Mouse (Mus musculus): ENCODE results near the gene Dnajc25. TPM values are rescaled to one million over a fixed set of nuclear protein-coding genes. Genes with fewer than 3 reads are reported as not detected.

The Dnajc25 gene
- 7.8 and 7.9 TPM in 2 replicates for polyA plus RNA-seq (2014; fragmentation: Nextera tagmentation; extraction: Ambion mirVana)

DNA sequence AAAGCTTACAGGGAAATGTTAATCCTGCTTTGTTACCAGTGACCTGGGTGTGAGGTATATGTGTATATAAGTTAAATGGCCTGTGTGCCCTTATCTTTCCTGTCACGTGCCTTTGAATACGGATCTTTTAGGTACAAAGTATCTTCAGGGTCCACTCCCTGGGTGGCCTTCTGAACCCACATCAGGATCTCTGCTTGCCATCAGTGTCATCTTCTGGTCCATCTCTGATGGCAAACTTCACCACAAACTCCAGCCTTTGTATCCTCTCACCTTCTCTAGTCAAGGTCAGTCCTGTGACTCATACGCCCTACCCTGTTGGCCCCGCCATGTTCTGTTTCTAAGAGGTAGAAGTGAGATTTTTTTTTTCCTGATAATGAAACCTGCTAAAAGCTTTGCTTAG lies at the start of gene Dnajc25:
TSS of gene Dnajc25 (plus strand) at position 301 of the 400 bp plus-strand sequence.
- H3K9ac ChIP-seq (ENCODE audit: low read length): no peak within 1 kb of the TSS
- no peak within 1 kb of the TSS for H3K4me3 ChIP-seq (ENCODE audit: low read depth, low read length)
- ATAC-seq (ENCODE audit: insufficient read depth, low FRiP score, low TSS enrichment) (no peak), DNase-seq (ENCODE audit: low spot score) (no peak)
- H3K27ac ChIP-seq (ENCODE audit: low read depth, low read length): no peak within 1 kb of the TSS
- no peaks in the 10 kb centered on the region for H3K9me3 ChIP-seq (ENCODE audit: control insufficient read depth, low read length)
- no peaks in the 10 kb centered on the region for H3K36me3 ChIP-seq (ENCODE audit: control insufficient read depth, insufficient read depth, low read length)
- H3K4me1 ChIP-seq (ENCODE audit: control insufficient read depth, insufficient read depth, low read length): no peaks in the 10 kb centered on the region
- no peaks in the 10 kb centered on the region for H3K27me3 ChIP-seq (ENCODE audit: control insufficient read depth, insufficient read depth, low read length)
- H3K4me2 ChIP-seq (ENCODE audit: low read depth): no peak within 1 kb of the TSS
- 94% methylated on average over 4 of the region's 4 CpGs for WGBS

DNA sequence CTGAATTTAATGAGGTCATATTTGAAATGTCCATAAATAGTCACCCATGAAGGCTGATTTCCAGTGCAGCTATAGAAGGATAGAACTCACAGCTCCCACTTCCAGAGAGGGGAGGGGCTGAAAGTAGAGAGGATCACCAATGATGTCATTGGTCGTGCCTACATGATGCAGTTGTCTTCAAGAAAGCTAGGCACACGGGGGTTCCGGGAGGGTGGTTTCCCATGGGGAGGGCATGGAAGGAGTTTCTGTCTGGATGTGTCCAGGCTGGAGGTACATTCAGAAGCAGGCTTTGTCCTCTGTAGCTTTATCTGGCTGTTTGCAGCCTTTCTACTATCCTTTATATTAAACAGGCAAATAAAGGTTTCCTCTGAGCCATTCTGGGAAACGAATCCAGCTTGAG lies 46.5 kb upstream of the Dnajc25 start:
- 82% methylated on average over 4 of the region's 4 CpGs for WGBS
- H3K27ac ChIP-seq (ENCODE audit: low read depth, low read length): no peak overlapping the region
- H3K4me3 ChIP-seq (ENCODE audit: low read depth, low read length): no peak overlapping the region
- H3K27me3 ChIP-seq (ENCODE audit: control insufficient read depth, insufficient read depth, low read length): 0 out of 2 replicates have a peak, but pooled peaks cover 4% of the 10 kb centered on the region
- ATAC-seq (ENCODE audit: insufficient read depth, low FRiP score, low TSS enrichment) (no peak), DNase-seq (ENCODE audit: low spot score) (no peak)
- H3K9ac ChIP-seq (ENCODE audit: low read length): no peak overlapping the region
- no peaks in the 10 kb centered on the region; the same call in 1 of the 2 replicates for H3K36me3 ChIP-seq (ENCODE audit: control insufficient read depth, insufficient read depth, low read length)
- no peak overlapping the region for H3K4me2 ChIP-seq (ENCODE audit: low read depth)
- no peaks in the 10 kb centered on the region for H3K9me3 ChIP-seq (ENCODE audit: control insufficient read depth, low read length)
- 0 out of 2 replicates have a peak, but pooled peaks cover 5% of the 10 kb centered on the region for H3K4me1 ChIP-seq (ENCODE audit: control insufficient read depth, insufficient read depth, low read length)

DNA sequence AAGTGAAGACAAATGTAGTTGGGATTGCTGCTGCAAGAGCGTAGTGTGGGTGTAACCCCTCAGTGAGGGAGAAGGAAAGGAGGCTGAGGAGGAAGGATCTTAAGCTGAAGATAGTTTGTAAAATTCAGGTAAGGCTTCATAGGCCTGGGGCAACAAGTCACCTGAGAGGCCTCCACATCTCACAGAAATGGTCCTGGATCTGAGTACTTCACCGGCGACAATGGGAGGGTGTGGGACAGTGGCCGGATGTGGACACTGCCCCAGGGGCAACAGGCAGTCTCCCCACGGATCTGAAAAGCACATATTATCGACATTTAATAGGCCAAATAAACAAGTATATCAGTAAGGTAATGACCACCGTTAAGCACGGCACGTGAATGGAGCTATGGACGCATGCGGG lies 42.2 kb upstream of the Dnajc25 start:
- no peak overlapping the region for H3K27ac ChIP-seq (ENCODE audit: low read depth, low read length)
- H3K27me3 ChIP-seq (ENCODE audit: control insufficient read depth, insufficient read depth, low read length): no peaks in the 10 kb centered on the region
- DNase-seq (ENCODE audit: low spot score) (no peak), ATAC-seq (ENCODE audit: insufficient read depth, low FRiP score, low TSS enrichment) (no peak)
- H3K9ac ChIP-seq (ENCODE audit: low read length): no peak overlapping the region
- H3K9me3 ChIP-seq (ENCODE audit: control insufficient read depth, low read length): no peaks in the 10 kb centered on the region
- no peak overlapping the region for H3K4me3 ChIP-seq (ENCODE audit: low read depth, low read length)
- no peaks in the 10 kb centered on the region; the same call in 1 of the 2 replicates for H3K36me3 ChIP-seq (ENCODE audit: control insufficient read depth, insufficient read depth, low read length)
- H3K4me2 ChIP-seq (ENCODE audit: low read depth): no peak overlapping the region
- 92% methylated on average over 11 of the region's 11 CpGs for WGBS
- H3K4me1 ChIP-seq (ENCODE audit: control insufficient read depth, insufficient read depth, low read length): no peaks in the 10 kb centered on the region

DNA sequence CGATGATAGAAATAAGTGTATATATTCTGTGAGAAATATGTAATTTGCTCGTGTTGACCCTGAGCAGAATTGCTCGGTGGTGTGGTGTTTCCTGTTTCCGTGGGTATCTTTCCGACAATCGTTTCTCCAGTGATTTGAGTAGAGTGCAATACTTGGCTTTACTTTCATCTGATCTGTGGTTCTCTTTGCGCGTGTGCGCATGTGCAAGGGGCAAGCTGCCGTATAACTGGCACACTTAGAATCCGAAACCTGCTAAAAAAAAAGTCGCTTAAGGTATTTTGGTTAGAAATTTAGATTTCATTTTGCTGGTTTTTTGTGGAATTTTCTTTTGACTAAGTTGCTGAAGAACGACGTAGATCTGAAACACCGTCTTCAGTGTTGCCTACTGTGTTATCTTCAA lies 33.1 kb upstream of the Dnajc25 start:
- no peaks in the 10 kb centered on the region for H3K27me3 ChIP-seq (ENCODE audit: control insufficient read depth, insufficient read depth, low read length)
- no peaks in the 10 kb centered on the region for H3K4me1 ChIP-seq (ENCODE audit: control insufficient read depth, insufficient read depth, low read length)
- no peaks in the 10 kb centered on the region for H3K9me3 ChIP-seq (ENCODE audit: control insufficient read depth, low read length)
- H3K4me3 ChIP-seq (ENCODE audit: low read depth, low read length): no peak overlapping the region
- WGBS: 95% methylated on average over 15 of the region's 15 CpGs
- no peak overlapping the region for H3K4me2 ChIP-seq (ENCODE audit: low read depth)
- no peak for DNase-seq (ENCODE audit: low spot score)
- no peak for ATAC-seq (ENCODE audit: insufficient read depth, low FRiP score, low TSS enrichment)
- no peaks in the 10 kb centered on the region for H3K36me3 ChIP-seq (ENCODE audit: control insufficient read depth, insufficient read depth, low read length)
- no peak overlapping the region for H3K27ac ChIP-seq (ENCODE audit: low read depth, low read length)
- H3K9ac ChIP-seq (ENCODE audit: low read length): no peak overlapping the region

DNA sequence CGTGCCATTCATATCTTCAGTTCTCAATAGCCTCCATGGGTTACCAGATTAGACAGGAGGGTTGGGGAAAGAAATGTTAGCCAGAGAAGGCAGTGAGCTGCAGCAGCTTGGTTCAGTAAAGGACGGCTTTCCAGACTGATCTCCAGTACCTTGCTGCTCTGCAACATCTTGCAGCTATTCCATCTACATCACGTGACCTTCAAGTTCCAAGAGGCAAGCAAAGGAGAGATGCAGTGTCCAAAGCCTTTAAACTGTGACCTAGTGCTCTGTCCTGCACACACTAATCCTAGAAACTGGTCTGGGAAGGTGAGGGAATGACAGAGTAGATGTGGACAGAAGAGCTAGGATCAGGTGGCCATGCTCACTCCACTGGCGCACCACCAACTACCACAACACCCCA lies 31.6 kb upstream of the Dnajc25 start:
- DNase-seq (ENCODE audit: low spot score): no peak
- no peaks in the 10 kb centered on the region for H3K4me1 ChIP-seq (ENCODE audit: control insufficient read depth, insufficient read depth, low read length)
- no peak for ATAC-seq (ENCODE audit: insufficient read depth, low FRiP score, low TSS enrichment)

DNA sequence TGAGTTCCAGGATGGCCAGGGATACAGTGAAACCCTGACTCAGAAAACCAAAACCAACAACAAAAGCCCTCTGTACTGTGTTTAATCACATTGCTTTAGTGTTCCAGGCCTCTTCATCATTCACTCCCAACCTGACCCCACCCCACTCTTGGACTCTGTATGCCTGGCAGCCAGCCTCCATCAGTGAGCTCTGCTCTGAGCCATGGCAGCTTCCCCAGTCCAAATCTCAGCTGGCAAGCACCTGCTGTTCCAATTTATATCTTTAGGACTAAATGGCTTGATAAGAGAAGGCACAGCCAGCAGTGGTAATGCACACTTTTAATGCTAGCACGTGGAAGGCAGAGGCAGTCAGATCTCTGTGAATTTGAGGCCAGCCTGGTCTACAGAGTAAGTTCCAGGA lies 29.7 kb upstream of the Dnajc25 start:
- no peak for DNase-seq (ENCODE audit: low spot score)
- no peak for ATAC-seq (ENCODE audit: insufficient read depth, low FRiP score, low TSS enrichment)
- H3K4me3 ChIP-seq (ENCODE audit: low read depth, low read length): no peak overlapping the region

More for the DNA sequence above, 31.6 kb upstream of the Dnajc25 start:
- no peak overlapping the region for H3K4me3 ChIP-seq (ENCODE audit: low read depth, low read length)
- WGBS: 89% methylated on average over 4 of the region's 4 CpGs
- H3K27me3 ChIP-seq (ENCODE audit: control insufficient read depth, insufficient read depth, low read length): no peaks in the 10 kb centered on the region
- no peak overlapping the region for H3K27ac ChIP-seq (ENCODE audit: low read depth, low read length)
- H3K36me3 ChIP-seq (ENCODE audit: control insufficient read depth, insufficient read depth, low read length): no peaks in the 10 kb centered on the region
- no peaks in the 10 kb centered on the region for H3K9me3 ChIP-seq (ENCODE audit: control insufficient read depth, low read length)
- no peak overlapping the region for H3K4me2 ChIP-seq (ENCODE audit: low read depth)
- H3K9ac ChIP-seq (ENCODE audit: low read length): no peak overlapping the region

DNA sequence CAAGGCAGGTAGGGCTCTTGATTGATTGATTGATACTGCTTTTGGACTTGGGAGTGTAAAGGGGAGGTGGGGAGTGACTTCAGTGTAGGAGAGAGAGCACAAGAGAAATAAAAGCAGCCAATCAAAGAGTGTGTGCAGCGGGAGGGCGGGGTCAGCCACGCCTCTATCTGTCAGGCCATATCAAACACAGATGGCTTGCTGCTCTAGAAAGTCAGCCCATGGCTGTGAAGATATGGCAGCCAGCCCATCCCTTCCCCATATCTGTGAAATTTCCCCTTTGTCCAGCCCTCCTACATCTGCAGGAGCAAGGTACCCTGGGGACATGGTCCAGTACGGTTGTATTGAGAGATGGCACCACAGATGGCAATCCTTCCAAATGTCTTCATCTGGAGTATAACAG lies 24.2 kb upstream of the Dnajc25 start:
- no peak for ATAC-seq (ENCODE audit: insufficient read depth, low FRiP score, low TSS enrichment)
- Histone ChIP-seq H3K4me2 (ENCODE audit: low read depth) (no peak overlapping the region), H3K4me1 (ENCODE audit: control insufficient read depth, insufficient read depth, low read length) (no peaks in the 10 kb centered on the region), H3K27ac (ENCODE audit: low read depth, low read length) (no peak overlapping the region), H3K27me3 (ENCODE audit: control insufficient read depth, insufficient read depth, low read length) (no peaks in the 10 kb centered on the region), H3K9ac (ENCODE audit: low read length) (no peak overlapping the region), H3K4me3 (ENCODE audit: low read depth, low read length) (no peak overlapping the region), H3K36me3 (ENCODE audit: control insufficient read depth, insufficient read depth, low read length) (no peaks in the 10 kb centered on the region), H3K9me3 (ENCODE audit: control insufficient read depth, low read length) (no peaks in the 10 kb centered on the region)
- WGBS: 79% methylated on average over 4 of the region's 4 CpGs
- DNase-seq (ENCODE audit: low spot score): no peak

More for the DNA sequence above, 29.7 kb upstream of the Dnajc25 start:
- Histone ChIP-seq H3K4me1 (ENCODE audit: control insufficient read depth, insufficient read depth, low read length) (no peaks in the 10 kb centered on the region), H3K9ac (ENCODE audit: low read length) (no peak overlapping the region), H3K4me2 (ENCODE audit: low read depth) (no peak overlapping the region), H3K36me3 (ENCODE audit: control insufficient read depth, insufficient read depth, low read length) (no peaks in the 10 kb centered on the region), H3K27me3 (ENCODE audit: control insufficient read depth, insufficient read depth, low read length) (no peaks in the 10 kb centered on the region), H3K9me3 (ENCODE audit: control insufficient read depth, low read length) (no peaks in the 10 kb centered on the region), H3K27ac (ENCODE audit: low read depth, low read length) (no peak overlapping the region)
- 87% methylated on average over 1 of the region's 1 CpGs for WGBS

DNA sequence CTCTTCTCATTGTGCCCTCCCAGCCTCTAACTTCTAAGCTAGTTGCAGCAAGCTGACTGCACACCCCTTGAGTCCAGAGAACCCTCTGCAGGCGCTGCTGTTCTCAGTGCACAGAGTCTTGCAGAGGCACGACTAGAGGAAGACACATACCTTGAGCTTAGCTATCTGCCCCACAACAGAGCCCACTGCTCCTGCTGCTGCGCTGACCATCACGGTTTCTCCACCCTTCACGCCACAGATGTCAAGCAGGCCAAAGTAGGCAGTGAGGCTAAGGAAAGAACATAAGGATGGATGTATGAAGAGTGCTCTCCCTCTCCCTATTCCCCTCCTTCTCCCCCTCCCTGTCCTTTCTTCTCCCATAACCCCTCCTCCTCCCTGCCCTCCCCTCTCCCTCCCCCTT lies 19.2 kb upstream of the Dnajc25 start:
- H3K9ac ChIP-seq (ENCODE audit: low read length): no peak overlapping the region
- H3K4me2 ChIP-seq (ENCODE audit: low read depth): no peak overlapping the region
- WGBS: 81% methylated on average over 5 of the region's 5 CpGs
- no peaks in the 10 kb centered on the region for H3K9me3 ChIP-seq (ENCODE audit: control insufficient read depth, low read length)
- no peak for DNase-seq (ENCODE audit: low spot score)
- H3K4me1 ChIP-seq (ENCODE audit: control insufficient read depth, insufficient read depth, low read length): no peaks in the 10 kb centered on the region
- H3K36me3 ChIP-seq (ENCODE audit: control insufficient read depth, insufficient read depth, low read length): no peaks in the 10 kb centered on the region
- H3K4me3 ChIP-seq (ENCODE audit: low read depth, low read length): no peak overlapping the region
- no peak for ATAC-seq (ENCODE audit: insufficient read depth, low FRiP score, low TSS enrichment)
- no peaks in the 10 kb centered on the region for H3K27me3 ChIP-seq (ENCODE audit: control insufficient read depth, insufficient read depth, low read length)
- no peak overlapping the region for H3K27ac ChIP-seq (ENCODE audit: low read depth, low read length)

DNA sequence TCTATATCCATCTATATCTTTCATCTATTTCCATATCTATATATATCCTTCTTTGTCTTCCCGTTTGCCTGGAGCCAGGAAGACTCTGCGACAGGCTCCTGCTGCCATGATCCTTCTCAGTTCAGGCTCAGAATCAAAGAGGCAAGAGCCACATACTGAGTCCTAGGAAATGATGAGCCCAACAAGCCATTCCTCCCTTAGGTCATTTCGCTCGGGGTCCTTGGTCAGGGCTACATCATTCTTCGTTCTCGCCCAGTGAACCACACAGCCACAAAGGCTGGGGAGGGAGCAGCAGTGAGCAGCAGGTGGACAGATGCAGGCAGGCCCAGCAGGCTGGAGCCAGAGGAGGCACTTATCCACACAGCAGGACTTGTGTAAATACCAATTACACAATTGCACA lies 13.4 kb upstream of the Dnajc25 start:
- H3K27me3 ChIP-seq (ENCODE audit: control insufficient read depth, insufficient read depth, low read length): no peaks in the 10 kb centered on the region
- no peak overlapping the region for H3K27ac ChIP-seq (ENCODE audit: low read depth, low read length)
- 74% methylated on average over 6 of the region's 6 CpGs for WGBS
- no peaks in the 10 kb centered on the region for H3K9me3 ChIP-seq (ENCODE audit: control insufficient read depth, low read length)
- H3K4me2 ChIP-seq (ENCODE audit: low read depth): no peak overlapping the region
- H3K4me1 ChIP-seq (ENCODE audit: control insufficient read depth, insufficient read depth, low read length): no peaks in the 10 kb centered on the region
- no peaks in the 10 kb centered on the region for H3K36me3 ChIP-seq (ENCODE audit: control insufficient read depth, insufficient read depth, low read length)
- no peak overlapping the region for H3K9ac ChIP-seq (ENCODE audit: low read length)
- DNase-seq (ENCODE audit: low spot score) (no peak), ATAC-seq (ENCODE audit: insufficient read depth, low FRiP score, low TSS enrichment) (no peak)
- H3K4me3 ChIP-seq (ENCODE audit: low read depth, low read length): no peak overlapping the region

Data from neural tube, embryonic 11.5 days (tissue).